Mouse (Mus musculus) CD8-positive naive resting alpha-beta T cell, adult 2 months (primary cell): ENCODE results near the gene Gli1.
A peak's percentile ranks its signal among the peaks of the same experiment; 100 is the strongest.

ENCODE experiments used
- DNase-seq, 2 experiments: peaks; one replicate each; pipeline ENCODE4 v3.0.0; 2022; ENCODE audit warnings: low read depth in 2 of 2, low spot score in 2 of 2

Gene Gli1

DNA sequence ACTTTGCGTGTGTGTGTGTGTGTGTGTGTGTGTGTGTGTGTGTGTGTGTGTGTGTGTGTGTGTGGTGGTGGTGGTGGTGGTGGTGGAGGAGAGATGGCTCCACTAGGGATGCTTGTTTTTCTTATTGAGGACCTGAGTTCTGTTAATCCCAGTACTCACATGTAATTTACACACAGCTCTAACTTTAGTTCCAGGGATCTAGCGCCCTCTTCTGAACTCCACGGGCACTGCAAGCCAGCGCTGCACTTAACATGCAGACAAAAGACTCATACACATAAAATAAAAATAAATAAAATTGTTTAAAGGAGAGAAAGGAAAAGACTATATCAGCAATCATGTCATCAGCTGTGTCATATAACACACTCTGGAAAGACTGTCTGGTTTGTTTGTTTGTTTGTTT lies 7.2 kb upstream of the Gli1 start:
- DNase-seq: no peak

- no peak for DNase-seq
These were observed 4.4 kb upstream of the Gli1 start for GRCm38 (mm10) chr10:127346173-127346572.

GRCm38 (mm10) chr10:127343029-127343428 lies 1.3 kb upstream of the Gli1 start:
- no peak for DNase-seq

DNA sequence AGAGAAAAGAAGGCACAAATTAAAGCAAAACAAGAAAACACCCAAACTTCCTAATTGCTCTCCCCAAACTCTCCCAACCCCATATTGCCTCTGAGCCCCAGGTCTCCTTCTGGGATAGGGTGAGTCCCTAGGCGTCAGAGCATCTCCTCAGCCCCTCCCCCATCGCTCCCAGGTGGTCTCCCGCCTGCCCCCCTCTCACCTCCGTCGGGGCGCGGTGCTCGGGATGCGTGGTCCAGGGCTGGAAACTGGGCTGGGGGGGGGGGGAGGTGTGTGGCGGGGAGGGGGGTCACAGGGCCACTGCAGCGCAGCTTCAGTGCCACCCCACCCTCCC lies 449 bp downstream of the Gli1 start:
- DNase-seq: no peak

GRCm38 (mm10) chr10:127340577-127341359 lies 1.0 kb downstream of the Gli1 start:
- no peak for DNase-seq

- no peak for DNase-seq
These were observed 1.8 kb downstream of the Gli1 start for GRCm38 (mm10) chr10:127339683-127340576.

DNA sequence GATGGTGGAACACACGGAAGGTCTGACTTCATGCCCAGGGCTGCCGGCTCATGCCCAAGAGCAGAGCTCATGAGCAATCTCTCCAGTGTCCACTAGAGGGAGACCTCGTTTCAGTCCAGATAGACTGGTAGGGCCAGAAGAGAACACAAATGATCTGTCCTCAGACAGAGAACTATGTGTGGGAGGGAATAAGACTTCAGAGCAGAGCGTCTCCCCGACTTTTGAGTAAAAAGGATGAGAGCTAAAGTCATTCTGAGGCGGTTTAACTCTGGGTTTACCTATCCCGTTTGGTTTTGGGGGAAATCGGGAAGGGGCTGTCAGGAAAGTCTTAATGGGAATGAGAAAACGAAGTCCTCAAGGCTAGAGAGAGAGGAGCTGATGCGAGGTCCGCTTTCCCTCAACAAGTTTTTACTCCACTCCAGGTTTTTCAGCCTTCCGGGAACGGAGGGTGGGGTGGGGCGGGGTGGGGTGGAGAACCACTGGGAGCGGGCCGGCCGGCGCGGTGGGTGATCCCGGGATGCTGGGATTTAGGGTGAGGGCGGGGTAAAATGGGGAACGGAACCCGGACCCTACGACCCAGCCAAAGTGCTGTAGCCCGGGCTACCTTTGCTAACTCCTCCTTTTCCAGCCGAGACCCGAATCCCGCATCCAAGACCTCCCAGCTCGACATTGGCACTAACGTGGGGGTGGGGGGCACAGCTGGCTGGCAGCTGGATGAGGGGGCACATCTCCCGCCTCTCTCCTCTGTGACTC lies 2.7 kb downstream of the Gli1 start:
- peak; percentile 81 to 89 for DNase-seq

- DNase-seq: no peak
These were observed 4.2 kb downstream of the Gli1 start for GRCm38 (mm10) chr10:127337536-127338099.

GRCm38 (mm10) chr10:127336952-127337351 lies 4.8 kb downstream of the Gli1 start:
- no peak for DNase-seq

DNA sequence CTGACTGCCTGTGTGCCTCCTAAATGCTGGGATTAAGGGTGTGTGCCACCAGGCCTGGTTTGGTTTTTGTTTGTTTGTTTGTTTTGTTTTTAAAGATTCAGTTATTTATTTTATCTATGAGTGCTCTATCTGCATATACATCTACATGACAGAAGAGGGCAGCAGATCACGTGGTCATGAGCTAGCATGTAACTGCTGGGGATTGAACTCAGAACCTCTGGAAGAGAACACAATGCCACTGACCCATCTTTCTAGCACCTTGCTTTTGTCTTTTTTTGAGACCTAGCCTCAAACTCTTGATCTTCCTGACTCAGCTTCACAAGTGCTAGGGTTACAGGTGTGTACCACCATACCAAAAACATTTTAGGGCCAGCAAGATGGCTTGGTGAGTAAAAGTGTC lies 6.5 kb downstream of the Gli1 start:
- DNase-seq: no peak

- DNase-seq: no peak
These were observed 8.6 kb downstream of the Gli1 start for GRCm38 (mm10) chr10:127333152-127333551.

- DNase-seq: no peak
These were observed 9.4 kb downstream of the Gli1 start for GRCm38 (mm10) chr10:127332211-127332874.

DNA sequence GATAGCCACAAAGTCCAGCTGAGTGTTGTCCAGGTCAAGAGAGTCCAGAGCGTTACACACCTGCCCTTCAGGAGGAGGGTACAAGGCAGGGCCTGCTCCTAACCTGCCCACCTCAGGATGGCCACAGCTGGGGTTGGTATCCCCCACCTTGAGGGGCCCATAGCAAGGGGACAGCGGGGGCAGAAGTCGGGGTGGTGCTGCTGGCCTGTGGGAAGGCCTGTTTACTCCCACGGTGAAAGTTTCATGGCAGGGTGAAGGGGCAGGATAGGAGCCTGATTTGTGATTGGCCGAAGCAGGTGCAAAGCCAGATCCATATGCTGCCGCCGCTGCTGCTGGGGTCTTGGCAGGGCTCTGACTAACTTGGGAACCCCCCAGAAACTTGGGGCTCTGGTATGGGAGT lies 11.6 kb downstream of the Gli1 start:
- DNase-seq: no peak

- DNase-seq: no peak
These were observed 14.2 kb downstream of the Gli1 start for GRCm38 (mm10) chr10:127327461-127328145.

DNA sequence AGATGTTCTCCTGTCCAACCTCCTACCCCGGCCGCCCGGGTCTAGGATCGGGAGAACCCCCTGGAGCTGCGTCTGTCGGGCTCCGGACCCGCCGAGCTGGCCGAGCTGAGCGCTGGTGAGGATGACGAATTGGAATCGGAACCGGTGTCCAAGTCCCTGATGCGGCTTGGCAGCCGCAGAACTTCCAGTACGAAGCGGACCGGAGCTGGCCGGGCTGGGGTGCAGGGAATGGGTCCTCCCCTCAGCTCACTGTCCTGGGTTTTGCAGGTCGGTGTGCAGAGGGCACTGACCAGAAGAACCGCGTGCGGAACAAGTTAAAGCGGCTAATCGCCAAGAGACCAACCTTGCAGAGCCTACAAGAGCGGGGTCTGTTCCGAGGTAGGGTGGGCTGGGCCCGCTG lies 14.9 kb downstream of the Gli1 start:
- DNase-seq: no peak

GRCm38 (mm10) chr10:127326017-127326801 lies 15.6 kb downstream of the Gli1 start:
- no peak for DNase-seq

GRCm38 (mm10) chr10:127325454-127326016 lies 16.2 kb downstream of the Gli1 start:
- DNase-seq: no peak

DNA sequence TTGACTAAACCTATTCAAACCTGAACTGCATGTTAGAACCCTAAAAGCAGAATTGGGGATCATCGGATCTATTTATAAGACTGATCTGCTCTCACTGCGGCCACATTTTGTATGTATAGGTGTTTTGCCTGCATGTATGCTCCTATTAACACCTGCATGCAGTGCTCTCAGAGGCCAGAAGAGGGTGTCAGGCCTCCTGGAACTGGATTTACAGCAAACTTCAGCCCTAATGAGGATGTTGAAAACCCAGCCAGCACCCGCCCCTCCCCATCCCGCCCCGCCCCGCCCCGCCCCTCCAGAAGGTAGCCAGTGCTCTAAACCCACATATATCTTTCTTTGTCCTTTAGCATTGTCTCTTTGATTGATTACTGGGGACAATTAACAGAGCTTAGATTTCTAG lies 17.3 kb downstream of the Gli1 start:
- DNase-seq: peak; percentile 74 to 87
